Mouse (Mus musculus) left cerebral cortex, adult 2 months (tissue): ENCODE measurements at regions not wholly inside any gene's neighbourhood (a gene's known extent, or its start where the extent isn't known, plus 50 kb on each side); places are given as distances from the start of the nearest gene placed in this dataset.
A peak's percentile ranks its signal among the peaks of the same experiment; 100 is the strongest.

Experiments used
- DNase-seq, 2 experiments: peaks; one replicate each; pipeline ENCODE4 v3.0.0; 2021 to 2022; ENCODE audit warnings: low spot score in 2 of 2, mixed read lengths in 1 of 2; ENCODE audit errors: extremely low spot score in 1 of 2
- H3K27ac ChIP-seq: fragments of 200-600 bp; 2 replicates; pipeline ENCODE4 v1.8.1; 2022
- H3K4me3 ChIP-seq: fragments of 200-600 bp; 2 replicates; pipeline ENCODE4 v1.8.1; 2022
- CTCF ChIP-seq: fragments of 200-600 bp; IDR thresholded peaks from 2 replicates; pipeline ENCODE4 v1.8.1; 2022; ENCODE audit warnings: antibody characterized with exemption, mild to moderate bottlenecking, moderate library complexity
- intact Hi-C: fragments of 180-260 bp; cut with DNase I; formaldehyde crosslinking; loops from one replicate; pipeline ENCODE4 v1.15.1; 2025

DNA sequence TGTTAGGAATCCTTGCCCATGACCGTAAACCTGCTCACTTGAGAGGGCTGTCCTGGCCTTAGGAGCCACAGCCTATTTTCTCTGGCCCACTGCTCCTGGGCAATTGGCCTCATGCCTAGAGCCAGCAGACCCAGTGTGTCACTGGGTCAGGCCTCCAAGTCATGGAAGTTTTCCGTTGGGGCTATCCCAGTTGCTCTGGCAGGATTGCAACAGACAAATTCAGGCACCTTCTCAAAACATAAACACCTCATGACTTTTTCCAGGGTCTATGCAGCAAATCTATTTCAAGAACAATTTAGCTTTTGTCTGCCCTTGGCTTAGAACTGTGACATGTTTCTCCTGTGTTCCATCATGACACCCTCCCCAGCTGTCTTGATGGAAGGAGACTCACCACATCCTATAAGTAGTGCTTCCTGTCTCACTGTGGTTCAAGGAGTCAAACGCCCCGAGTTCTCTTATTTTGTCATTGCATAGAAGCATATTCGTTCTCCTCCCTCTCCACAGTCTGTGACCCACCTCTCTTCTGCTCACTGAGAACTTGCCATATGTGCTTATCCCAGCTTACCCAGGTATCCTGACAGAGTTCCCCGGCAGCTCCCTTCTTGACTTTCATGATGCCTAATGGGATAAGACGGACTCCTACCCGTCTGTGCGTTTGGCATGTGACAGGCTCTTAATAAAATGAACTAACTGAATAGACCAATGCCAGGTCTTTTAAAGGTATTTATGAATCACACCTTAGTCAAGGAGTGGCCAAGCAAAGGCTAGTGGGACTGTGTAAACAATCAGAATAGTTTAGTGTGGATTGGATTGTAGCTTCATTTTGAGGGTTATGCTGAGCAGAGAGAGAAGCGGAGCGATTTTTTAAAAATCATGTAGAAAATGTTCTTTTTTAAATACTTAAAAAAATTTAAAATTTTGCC, 108.2 kb upstream of the Serp2 start:
- no peak for TF ChIP-seq CTCF
- DNase-seq: no peak
- no peak overlapping the region for H3K4me3 ChIP-seq
- H3K27ac ChIP-seq: no peak overlapping the region
- intact Hi-C loops: no loop called here

DNA sequence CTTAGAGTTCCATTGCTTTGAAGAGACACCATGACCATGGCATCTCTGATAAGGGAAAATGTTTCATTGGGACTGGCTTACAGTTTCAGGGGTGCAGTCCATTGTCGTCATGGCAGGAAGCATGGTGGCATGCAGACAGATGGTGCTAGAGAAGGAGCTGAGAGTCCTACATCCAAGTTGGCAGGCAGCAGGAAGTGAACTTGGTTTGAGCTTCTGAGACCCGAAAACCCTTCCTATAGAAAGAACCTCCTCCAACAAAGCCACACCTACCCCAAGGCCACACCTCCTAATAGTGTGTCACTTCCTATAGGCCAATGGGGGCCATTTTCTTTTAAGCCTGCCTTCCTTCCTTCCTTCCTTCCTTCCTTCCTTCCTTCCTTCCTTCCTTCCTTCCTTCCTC, 107.1 kb upstream of the Serp2 start:
- Histone ChIP-seq H3K4me3 (no peak overlapping the region), H3K27ac (no peak overlapping the region)
- DNase-seq: no peak
- no peak for TF ChIP-seq CTCF
- intact Hi-C loops: no loop called here

DNA sequence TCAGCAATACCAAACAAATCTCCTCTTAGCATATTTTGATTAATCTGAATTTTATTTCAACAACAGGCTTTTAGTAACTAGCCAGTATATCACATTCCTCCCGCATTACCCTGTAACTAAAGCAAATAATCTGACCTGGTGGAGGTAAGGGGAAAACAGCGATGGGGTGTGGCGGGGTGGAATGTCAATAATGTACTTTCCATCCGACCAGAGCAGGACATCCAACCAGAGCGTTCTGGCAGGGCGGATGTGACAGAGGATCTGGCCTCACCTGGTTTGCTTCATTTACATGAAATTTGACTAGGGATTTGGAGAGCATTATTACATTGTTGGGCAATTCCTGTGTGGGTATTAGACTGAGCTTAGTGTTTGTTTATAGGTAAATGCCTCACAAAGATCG, 106.2 kb upstream of the Serp2 start:
- TF ChIP-seq CTCF: no peak
- no peak overlapping the region for H3K27ac ChIP-seq

DNA sequence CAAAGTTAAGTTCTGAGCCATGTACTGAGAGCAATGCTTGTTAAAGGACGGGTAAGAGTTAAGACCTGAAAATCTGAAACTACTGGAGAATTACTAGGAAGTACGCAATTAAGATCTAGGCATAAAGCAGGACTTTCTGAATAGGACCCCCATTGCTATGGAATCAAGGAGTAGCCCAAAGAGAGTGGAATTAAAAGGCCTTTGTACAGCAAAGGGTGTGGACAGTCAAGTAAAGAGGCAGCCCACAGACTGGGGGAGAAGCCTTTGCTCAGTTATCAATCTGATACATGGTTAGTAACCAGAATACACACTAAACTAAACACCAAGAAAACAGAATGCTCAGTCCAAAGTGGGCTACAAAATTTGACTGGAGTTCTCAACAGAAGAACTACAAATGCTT, 104.2 kb upstream of the Serp2 start:
- intact Hi-C loops: no loop called here
- no peak for DNase-seq
- Histone ChIP-seq H3K4me3 (no peak overlapping the region), H3K27ac (no peak overlapping the region)
- no peak for TF ChIP-seq CTCF

More for the DNA sequence above, 106.2 kb upstream of the Serp2 start:
- intact Hi-C loops: no loop called here
- DNase-seq: no peak
- H3K4me3 ChIP-seq: no peak overlapping the region

DNA sequence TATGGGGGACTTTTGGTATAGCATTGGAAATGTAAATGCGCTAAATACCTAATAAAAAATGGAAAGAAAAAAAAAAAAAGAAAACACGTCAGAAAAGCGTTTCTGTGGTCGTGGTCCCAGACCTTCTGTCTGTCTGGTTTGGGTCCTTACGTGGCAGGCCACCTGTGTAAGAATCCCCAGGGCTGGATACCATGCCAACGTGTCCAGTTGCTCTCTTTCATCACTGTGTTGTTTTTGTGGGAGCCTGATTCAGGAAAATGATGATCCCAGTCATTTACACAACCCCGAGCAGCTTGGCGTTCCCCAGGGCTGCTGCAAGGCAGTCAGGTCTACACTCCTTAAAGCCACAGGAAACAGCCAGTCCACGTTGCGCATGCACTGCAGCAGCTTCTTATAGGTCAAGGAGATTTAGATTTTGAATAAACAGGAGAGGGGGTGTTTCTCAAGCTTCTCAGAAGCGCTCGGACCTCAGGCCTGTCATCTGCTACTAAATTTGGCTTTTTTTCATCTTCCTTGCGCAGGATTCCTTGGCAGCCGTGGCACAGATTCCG, 102.3 kb upstream of the Serp2 start:
- H3K4me3 ChIP-seq: no peak overlapping the region
- H3K27ac ChIP-seq: peak overlapping the region; percentile 12; the same call in 1 of the 2 replicates
- TF ChIP-seq CTCF: no peak
- intact Hi-C loops: loop anchor here (5.0 kb wide), 4 partner anchors 62 to 152 kb away; no protein-coding TSS in a partner anchor
- peak in 1 of 2 experiments; percentile 22 for DNase-seq

DNA sequence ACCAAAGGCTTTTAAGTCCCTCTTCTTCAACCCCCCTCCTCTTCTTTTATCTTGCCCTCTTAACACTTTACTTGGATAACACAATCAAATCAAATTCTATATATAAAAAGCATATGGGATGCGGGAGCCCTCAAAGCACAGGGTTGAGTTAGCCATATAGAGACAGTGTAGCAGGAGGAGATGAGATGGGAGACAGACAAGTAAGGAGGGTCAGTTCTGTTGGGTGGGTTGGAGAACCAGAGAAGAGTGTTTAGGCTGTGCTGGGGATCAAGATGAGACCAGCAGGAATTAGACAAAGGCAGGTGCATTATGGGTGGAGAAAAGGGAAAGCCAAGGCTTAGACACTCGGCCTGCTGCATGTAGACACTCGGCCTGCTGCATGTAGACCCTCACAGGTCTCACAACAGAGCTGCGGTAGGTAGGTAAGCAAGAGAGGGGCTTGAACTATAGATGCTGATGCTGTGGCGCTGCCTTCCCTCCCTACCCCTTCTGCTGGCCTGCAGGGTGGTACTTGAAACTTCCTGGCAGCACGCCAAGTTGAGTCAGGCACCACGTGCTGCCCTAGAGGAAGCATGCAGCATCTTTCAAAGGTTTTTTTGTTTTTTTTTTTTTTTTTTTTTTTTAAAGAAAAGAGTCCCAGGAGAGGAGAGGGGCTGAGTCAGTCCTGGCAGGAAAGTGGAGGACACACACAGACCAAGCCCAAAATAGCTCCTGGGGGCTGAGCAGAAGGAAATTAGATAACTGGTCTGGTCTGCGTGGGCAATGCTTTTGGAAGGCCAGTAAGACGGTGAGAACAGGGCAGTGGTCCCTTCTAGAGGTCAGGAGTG, 101.3 kb upstream of the Serp2 start:
- intact Hi-C loops: loop anchor here (5.0 kb wide), 4 partner anchors 61 to 151 kb away; no protein-coding TSS in a partner anchor
- peak; percentile 38 to 59 for DNase-seq
- no peak; the same call in 1 of the 2 replicates for TF ChIP-seq CTCF
- Histone ChIP-seq H3K27ac (peak overlapping the region; percentile 26; the same call in 1 of the 2 replicates), H3K4me3 (no peak overlapping the region)

DNA sequence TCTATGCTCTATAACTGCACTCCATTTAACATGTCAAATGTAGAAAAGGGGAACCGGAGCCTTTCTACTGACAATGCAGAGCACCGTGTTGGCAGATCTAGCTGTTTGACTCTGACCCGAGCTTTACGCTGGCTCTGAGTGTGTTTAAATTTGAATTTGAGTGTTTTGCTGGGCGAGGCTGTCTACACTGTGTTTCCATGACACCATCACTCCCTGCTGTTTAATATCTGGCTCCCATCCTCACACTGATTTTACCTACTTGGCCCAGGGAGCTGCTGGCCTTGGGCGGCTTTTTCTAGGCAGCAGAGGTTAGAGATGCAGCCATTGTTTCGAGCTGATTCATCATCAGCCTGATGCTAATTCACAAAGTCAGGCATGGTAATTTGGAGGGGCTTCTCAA, 100.7 kb upstream of the Serp2 start:
- DNase-seq: no peak
- 0 out of 2 replicates have a peak overlapping the region, but pooled peaks have one; percentile 26 for H3K27ac ChIP-seq
- no peak for TF ChIP-seq CTCF
- intact Hi-C loops: loop anchor here (5.0 kb wide), 4 partner anchors 60 to 150 kb away; no protein-coding TSS in a partner anchor
- H3K4me3 ChIP-seq: no peak overlapping the region

DNA sequence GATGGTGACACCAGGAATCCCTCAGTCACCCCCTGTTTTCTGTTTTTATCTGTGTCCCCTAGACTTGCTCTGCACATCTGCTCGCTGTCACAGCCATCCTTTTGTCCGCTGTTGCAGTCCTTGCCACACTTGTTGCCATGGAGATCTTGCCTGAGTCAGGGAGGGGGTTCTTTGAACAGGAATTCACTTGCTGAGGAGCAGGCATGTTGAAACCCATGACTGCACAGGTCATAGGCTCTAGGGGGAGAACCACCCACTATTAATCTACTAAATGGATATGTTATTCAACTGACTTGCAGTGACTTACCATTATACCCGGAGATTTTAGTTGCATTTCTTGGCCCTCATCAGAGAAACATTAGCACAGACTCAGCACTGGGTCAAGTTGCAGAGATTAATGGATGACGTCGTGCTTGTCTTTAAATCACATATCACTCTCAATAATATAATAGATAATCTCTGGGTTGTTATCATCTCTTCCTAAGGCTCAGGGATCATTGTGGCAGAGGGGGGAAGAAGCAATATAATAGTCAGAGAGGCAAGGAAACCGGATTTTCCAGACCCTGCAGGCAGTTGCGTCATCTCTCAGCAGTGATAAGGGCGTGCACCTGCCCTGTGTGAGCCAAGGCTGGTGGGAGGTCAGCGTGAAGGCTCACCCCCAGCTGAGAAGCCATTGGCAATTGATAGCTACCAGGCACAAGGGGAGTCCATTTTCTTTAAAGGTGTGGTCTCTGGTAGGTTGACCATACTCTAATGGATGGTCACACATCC, 95.9 kb upstream of the Serp2 start:
- no peak overlapping the region for H3K4me3 ChIP-seq
- no peak for DNase-seq
- TF ChIP-seq CTCF: no peak
- intact Hi-C loops: no loop called here
- no peak overlapping the region for H3K27ac ChIP-seq

DNA sequence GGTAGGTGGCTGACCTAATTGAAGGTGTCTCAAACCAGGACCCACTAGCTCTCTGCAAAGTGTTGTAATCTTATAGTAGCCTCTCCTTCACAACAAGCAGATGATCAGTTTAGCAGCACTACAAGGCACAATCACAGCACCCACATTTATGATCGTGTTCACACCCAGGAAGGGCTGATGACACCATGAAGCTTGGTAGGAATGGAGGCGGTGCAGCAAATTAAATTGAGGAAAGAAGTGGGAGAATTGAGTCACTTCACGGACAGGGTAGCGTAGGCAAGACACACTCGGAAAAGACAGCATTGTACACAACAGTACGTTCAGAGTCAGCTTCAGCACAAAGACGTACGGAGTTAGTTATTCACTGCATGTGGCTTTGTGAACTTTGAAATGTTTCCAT, 94.4 kb upstream of the Serp2 start:
- no peak overlapping the region for H3K4me3 ChIP-seq
- peak; percentile 20 to 29 for DNase-seq
- TF ChIP-seq CTCF: no peak
- H3K27ac ChIP-seq: no peak overlapping the region
- intact Hi-C loops: loop anchor here (2.0 kb wide), 1 partner anchor 40 kb away; no protein-coding TSS in a partner anchor

DNA sequence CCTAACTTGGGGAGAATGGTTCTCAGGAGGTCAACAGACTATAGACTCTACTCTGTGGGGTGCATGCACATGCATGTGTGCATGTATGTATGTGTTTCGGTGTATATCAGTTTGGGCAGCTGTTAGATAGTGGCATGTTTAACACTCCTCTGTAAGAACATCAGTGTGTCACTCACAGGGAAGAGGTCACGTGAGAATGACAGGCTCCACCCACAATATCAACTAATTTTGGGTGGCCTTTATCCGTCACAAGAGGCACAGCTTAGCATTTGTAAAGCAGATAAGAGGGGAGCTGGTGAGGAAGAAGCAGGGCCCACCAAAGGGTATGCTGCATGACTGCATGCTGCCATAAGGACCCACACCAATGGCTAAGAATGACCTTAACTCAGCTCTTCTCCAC, 93.2 kb upstream of the Serp2 start:
- intact Hi-C loops: loop anchor here (2.0 kb wide), 1 partner anchor 39 kb away; no protein-coding TSS in a partner anchor
- H3K27ac ChIP-seq: no peak overlapping the region
- TF ChIP-seq CTCF: no peak
- no peak for DNase-seq
- H3K4me3 ChIP-seq: no peak overlapping the region

DNA sequence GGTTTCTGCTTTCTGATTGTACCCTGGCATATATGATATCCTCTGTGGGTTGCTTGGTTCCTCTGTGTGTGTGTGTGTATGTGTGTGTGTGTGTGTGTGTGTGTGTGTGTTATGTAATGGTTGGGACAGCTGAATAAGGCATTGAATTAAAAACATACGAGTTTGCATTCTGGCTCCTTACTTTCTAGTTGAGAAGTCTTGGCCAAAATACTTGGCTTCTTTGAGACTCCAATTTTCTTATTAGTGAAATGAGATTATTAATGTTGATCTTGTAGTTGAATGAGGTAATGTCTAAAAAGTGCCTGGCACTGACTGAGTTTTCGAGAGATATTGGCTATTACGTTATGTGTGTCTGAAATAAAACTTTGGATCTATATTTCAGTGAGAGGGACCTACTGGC, 88.0 kb upstream of the Serp2 start:
- no peak for TF ChIP-seq CTCF
- Histone ChIP-seq H3K27ac (no peak overlapping the region), H3K4me3 (no peak overlapping the region)
- intact Hi-C loops: no loop called here
- DNase-seq: no peak
